Mouse (Mus musculus) kidney, postnatal 14 days (tissue): ENCODE results near the gene Klk1b11.
"Not testable (repeated sequence)": the region's sequence is repeated elsewhere in the genome, so short reads cannot be mapped to it uniquely, and the experiment has no call there.

Experiments used
- DNase-seq: peaks from one replicate; pipeline ENCODE4 v3.0.0; 2022; ENCODE audit warnings: mixed read lengths

Gene Klk1b11

GRCm38 (mm10) chr7:43995577-43995976 lies at the start of gene Klk1b11:
Gene Klk1b11 (plus strand): TSS chr7:43995877.
- DNase-seq, result not testable (repeated sequence)

DNA sequence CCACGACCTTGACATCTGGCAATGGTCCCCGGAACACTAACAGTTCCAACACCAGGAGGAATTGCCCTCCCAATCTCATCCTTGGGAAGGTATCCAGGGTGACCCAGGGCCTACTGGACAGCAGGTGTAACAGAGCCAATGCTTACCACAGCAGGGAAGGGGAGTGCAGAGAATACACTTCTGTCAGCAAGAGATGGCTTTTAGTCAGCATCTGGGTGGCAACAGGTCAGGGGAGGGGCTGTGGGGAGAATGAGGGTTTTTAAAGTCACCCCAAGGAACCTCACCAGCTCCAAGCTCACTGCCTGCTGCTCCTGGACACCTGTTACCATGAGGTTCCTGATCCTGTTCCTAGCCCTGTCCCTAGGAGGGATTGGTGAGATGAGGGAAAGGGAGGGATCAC lies 45.3 kb upstream of the Klk1b11 start, which contains the start of gene Klk1b8:
Gene Klk1b8, plus strand, starts transcription at position 301 of the 400 bp plus-strand sequence.
- DNase-seq, result no peak

DNA sequence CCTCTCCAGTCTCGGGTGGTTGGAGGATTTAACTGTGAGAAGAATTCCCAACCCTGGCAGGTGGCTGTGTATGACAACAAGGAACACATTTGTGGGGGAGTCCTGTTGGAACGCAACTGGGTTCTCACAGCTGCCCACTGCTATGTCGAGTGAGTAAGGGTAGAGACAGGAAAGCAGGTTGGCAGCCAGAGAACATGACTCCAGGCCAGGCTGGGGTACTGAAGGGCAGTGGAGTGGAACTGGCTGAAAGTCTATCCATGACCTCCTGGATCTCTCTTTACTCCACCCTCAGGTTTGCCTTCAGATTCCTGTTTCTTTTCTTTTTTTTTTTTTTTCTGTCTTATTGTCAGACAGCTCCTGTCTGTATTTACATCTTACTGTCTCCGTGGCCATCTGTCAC lies 43.0 kb upstream of the Klk1b11 start:
- peak; percentile 44 for DNase-seq

- DNase-seq, result no peak
These were observed 29.2 kb upstream of the Klk1b11 start, which contains the start of gene Klk1b1 for GRCm38 (mm10) chr7:43966451-43966850. Gene Klk1b1 (plus strand): TSS chr7:43966751.

DNA sequence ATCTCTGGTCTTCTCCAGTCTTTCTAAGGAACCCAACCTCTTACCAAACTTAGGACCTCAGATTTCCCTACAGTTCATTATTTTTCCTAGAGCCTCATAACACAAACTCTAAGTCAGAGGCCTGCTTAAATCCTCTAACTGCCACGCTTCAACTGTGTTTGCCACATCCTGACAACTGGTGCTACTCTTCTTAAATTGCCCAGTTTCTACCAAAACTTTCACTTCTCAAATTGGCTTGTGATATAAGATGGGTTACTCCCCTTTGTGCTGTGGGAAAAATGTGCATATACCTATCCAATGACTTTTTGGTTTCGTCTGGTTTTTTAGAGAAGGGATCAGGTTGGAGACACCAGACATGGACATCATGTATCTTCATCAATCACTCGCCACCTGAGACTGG lies 28.6 kb upstream of the Klk1b11 start:
- DNase-seq, result no peak

DNA sequence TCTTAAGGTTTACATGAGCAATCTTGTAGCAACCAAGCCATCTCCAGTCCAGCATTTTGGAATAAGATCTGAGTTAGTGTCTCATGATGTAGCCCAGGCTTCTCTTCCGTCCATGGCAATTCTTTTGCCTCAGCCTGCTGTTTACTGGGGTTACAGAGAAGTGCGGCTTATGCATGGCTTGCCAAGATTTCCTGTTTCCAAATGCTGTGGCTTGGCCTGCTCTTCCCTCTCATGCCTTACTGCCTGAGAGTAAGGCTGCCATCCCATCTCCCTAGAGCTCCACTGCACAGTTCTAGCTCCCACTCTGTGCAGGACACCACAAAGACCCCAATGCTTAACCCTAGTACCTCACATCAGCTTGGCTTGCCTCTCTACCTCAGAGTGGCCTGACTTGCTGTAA lies 28.1 kb upstream of the Klk1b11 start:
- no peak for DNase-seq

DNA sequence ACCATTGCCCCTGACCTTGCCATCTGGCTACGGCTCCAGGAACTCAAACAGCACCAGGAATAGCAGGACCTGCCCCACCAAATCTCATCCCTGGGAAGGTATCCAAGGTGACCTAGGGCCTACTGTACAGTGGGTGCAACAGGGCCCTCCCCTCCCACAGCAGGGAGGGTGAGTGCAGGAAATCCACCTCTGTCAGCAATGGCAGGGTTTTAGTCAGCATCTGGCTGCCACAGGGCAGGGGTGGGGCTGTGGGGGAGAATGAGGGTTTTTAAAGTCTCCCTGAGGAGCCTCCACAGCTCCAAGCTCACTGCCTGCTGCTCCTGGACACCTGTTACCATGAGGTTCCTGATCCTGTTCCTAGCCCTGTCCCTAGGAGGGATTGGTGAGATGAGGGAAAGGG lies 19.9 kb upstream of the Klk1b11 start, which contains the start of gene Klk1b9:
Gene Klk1b9, plus strand, starts transcription at position 301 of the 400 bp plus-strand sequence.
- not testable (repeated sequence) for DNase-seq

DNA sequence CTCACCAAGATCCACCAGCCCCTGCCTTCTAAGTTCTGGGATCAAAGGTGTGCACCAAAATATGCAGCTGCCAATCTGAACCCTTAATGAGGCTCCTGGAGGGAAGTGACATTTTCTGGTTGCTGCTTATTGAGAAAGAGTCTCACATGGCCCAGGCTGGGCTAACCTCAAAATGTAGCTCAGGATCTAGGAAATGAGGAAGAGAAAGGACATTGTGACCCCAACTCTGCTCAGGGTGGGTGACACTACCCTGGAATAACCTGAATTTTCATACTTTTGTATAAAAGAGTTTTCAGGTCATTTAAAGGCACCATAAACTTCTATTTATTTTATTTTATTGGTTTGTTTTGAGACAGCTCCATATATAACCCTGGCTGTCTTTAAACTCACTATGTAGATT lies 10.0 kb upstream of the Klk1b11 start:
- DNase-seq, result no peak

GRCm38 (mm10) chr7:43994821-43995220 lies 856 bp upstream of the Klk1b11 start:
- not testable (repeated sequence) for DNase-seq

DNA sequence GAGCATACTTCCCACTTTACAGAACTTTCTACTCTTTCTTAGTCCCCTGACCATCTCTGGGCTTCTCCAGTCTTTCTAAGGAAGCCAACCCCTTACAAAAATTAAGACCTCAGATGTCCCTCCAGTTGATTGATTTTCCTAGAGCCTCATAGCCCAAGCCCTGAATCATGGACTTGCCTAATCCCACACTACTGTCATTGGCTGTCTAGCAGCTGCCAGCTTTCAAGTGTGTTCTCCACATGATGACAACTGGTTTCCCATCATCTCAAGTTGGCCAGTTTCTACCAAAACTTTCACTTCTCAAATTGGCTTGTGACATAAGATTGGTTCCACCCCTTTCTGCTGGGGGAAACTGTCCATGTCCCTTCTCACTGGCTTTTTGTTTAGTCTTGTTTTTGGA lies 9.2 kb downstream of the Klk1b11 start:
- no peak for DNase-seq

DNA sequence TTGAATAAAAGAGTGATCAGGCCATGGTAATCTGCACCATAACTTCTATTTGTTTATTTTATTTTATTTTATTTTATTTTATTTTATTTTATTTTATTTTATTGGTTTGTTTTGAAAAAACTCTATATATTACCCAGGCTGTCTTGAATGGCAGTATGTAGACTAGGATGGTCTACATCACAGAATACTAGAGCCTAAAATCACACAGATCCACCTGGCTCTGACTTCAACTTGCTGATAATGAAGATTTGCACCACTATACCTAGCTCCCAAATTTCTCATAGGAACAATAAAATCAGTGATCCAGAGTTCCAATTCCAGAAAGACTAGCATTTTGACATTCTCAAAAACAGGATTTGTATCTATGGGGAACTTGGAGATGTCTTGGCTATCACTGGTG lies 16.2 kb downstream of the Klk1b11 start, which contains the start of gene Klk1b26:
Gene Klk1b26, plus strand, starts transcription at position 301 of the 400 bp plus-strand sequence.
- DNase-seq, result not testable (repeated sequence)

DNA sequence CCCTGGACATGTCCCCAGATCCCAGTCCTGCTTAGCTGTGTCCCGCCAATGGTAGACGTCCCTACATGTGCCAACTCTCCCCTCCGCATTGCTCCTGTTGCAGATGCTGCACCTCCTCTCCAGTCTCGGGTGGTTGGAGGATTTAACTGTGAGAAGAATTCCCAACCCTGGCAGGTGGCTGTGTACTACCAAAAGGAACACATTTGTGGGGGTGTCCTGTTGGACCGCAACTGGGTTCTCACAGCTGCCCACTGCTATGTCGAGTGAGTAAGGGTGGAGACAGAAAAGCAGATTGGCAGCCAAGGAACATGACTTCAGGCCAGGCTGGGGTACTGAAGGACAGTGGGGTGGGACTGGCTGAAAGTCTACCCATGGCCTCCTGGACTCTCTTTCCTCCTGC lies 19.0 kb downstream of the Klk1b11 start:
- DNase-seq, result not testable (repeated sequence)

- DNase-seq, result no peak
These were observed 19.4 kb downstream of the Klk1b11 start for GRCm38 (mm10) chr7:44015071-44015470.
